Mouse (Mus musculus) lung, postnatal 4 days (tissue): ENCODE measurements at regions not wholly inside any gene's neighbourhood (a gene's known extent, or its start where the extent isn't known, plus 50 kb on each side); places are given as distances from the start of the nearest gene placed in this dataset.

Experiments
- DNase-seq, 2 experiments: peaks; one replicate each; pipeline ENCODE4 v3.0.0; 2021

DNA sequence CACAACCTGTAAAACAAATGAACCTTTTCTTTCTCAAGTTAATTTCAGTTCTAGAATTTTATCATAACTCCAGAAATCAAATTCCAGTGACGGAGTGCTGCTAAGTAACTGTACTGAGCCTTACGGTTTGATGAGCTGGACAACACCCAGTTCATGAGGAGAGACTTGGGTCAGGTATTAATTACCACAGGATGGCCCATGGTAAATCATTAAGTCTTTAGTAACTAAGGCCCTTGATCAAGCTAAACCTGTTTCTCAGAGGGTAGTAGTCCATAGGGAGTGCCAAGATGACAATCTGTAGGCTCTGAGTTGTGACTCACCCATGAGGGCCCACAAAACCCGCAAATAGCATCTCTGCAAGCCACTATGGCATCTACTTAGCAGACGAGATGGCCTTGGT, 101.1 kb upstream of the Arhgap5 start:
- no peak for DNase-seq

DNA sequence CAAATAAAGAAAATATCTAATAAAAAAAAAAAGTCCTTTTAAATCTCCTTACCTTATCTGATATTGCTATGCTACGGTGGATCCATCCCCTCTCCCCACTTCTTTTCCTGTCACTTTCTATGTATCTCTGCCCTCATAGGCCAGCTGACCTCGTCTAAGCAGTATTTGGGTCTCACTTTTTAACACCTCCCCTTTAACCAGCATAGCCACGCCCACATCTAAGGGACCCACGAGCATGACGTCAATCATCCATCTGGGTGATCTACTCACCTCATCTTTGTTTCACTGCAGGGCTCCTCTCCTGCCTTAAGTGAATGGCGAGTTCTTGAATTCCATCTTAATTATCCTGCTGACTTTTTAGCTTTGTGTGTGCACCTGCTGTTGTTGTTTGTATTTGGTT, 97.4 kb upstream of the Arhgap5 start:
- no peak for DNase-seq

DNA sequence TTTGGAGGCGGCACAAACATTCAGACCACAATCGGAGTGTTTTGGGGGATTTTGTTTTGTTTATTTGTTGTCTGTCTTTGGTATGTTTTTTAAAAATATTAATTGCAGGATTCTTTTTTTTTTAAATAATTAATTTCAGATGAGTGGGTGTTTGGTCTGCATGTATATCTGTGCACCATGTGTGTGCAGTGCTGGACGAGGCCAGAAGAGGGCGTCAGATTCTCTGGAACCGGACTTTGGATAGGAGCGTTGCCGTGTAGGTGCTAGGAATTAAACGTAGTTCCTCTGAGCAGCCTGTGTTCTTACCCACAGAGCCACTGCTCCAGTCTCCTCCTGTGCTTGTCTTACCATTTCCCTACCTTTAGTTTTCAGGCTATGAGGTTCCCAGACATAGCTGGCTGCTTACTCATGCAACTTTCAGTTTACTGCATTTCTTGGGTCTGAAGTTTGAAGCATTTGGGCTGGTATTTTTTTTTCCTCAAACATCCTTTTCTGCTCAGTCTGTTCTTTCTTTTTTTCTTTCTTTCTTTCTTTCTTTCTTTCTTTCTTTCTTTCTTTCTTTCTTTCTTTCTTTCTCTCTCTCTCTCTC, 95.4 kb upstream of the Arhgap5 start:
- DNase-seq, result no peak

DNA sequence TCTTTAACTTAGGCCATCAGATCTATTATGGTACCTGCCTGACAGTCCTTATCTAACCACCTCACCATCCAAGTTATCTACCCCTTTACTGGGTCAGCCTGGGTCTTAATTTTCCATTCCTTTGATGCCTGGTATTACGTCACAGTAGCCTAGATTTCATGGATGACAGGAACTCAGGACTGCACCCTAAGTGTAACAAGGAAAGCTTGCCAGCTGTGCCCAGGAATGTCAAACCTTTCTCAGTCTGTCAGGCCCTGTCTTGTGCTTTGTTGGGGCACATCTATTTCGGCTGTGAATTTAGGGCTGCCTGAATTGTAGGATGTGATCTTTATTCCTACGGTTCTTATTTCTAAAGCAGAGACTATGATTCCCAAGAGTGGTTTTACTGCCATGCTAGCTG, 94.6 kb upstream of the Arhgap5 start:
- DNase-seq, result no peak

DNA sequence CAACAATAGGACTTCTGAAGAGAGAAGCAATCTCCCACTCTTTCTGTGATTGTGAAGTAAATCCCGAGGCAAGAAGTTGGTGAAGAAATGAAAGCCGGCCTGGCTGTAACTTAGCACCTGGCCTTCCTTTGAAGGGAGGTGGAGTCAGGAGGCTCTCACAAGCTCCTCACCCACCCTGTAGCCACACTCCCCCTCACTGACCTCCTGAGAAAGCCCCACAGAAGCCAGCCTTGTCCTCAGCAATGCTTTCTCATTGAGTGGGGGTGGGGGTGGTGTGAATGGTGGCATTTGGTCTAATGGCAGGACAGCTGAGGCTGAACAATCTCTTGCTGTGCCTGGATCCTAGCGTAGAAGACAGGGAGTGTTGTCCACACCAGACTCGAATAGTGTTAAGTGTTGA, 91.6 kb upstream of the Arhgap5 start:
- DNase-seq, result no peak

DNA sequence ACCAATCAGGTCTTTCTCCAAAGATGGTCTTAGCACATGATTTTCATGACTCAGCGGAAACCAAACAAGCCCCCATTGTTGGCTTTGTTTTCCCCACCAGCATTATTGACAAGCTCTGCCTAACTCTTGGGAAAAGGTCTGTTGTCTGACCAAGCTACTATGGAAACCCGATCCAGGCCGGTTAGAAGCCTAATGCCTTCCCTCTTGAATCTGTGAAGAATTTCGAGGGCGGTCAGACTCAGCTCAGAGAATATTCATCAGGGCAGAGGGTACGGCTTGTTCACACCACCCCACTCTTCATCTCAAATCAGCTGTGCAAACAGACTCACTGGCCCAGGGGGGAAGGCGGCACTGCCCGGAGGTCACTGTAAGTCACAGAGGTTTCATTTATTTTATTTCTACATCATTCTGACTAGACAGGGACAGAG, 90.7 kb upstream of the Arhgap5 start:
- no peak for DNase-seq

DNA sequence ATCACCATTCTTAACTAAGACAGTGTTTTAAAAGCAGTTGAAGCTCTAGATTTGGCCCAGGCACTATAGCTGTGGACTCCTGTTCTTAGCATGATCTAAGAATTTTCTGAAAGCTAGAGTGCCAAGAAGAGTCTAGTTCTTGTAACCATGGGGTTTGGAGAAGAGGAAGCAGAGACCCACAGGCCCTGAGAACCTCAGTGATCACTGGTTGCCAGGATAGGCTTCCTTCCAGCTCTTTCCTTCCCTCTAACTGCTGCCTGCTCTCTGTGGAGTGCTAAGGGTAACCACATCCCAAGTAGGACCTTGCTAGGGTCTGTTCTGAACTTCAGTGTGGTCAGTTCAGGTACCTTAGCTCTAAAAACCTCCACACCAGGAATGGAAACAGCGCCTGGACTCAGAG, 81.0 kb upstream of the Arhgap5 start:
- DNase-seq, result no peak

DNA sequence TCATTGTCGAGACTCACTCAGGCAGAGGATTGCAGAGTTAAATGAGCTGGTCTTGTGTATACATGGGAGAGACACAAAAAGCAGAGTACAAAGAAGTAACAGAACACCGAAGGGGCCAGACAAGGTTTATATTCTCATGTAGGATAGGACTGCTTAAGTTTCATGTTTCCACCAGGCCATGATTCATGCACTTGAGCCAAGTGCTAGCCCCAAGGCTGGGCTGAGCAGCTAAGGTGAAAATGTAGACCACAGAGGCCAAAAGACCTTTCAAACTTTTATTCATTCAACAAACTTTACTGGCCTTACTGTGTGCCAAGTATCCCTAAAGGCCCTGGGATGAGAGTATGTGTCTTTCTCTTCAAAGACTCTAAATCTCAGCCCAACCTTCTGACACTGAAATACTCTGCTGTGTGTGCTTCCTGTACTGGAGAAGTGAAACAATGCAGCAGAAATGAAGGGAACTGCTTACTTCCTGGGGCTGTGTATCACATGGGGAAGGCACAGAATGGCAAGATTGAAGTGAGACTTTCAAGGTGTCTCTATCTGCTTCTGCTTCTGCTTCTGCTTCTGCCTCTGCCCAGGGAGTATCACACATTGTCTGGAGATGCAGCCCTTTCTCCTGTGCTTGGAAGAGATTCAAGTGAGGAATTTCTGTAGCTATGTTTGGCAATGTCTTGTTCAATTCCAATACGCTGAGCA, 79.3 kb upstream of the Arhgap5 start:
- DNase-seq, result no peak

DNA sequence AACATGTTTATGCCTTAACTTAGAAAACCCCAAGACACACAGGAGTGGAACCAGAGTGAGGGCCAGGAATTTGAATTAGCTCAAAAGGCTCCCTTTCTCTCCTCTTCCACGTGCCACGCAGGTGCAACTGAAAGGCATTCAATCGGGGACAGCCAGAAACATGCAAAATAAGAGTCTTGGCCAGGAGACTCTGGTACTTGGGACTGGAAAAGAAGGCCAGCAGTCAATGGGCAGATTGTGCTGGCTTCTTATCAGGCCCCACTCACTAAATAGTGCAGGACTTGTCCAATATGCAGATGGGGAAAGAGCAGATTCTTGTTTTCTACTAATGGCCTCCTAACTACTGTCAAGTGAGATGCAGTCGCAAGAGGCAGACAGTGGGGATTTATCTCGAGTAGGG, 73.8 kb upstream of the Arhgap5 start:
- DNase-seq, result no peak

DNA sequence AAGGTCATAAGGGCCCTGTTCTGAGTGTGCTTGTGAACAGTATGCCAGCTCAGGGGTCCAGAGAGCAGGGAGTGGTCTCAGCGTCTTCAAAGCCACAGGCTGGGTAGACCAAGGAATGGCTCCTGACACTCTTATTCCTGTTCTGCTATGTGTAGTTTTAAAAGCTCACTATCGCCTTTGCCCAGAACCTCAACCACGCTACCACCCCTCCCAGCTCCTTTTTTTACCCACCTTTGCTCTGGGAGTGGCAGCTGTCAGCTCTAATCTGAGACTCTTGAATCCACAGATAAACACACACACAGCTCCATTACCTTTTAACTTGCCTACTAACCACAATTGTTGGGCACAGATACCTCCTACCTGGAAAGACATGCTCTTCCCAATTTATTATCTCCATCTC, 71.8 kb upstream of the Arhgap5 start:
- DNase-seq, result no peak

DNA sequence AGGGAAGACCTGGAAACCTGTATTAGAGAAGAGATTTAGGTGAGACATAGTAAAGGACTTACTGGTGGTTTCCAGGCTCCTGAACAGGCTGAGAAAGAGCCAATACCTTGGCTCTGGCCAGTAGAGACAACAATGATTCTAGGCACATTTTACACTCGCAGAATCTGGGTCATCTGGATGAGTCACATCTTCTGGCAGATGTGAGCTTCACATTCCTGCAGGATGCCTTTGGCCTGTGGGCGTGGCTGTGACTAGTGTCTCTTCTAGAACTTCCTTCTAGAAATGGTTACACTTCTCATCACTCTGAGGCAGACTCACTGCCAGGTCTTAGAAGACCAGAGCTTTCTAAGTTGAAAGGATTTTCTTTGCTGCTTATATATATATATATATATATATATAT, 69.8 kb upstream of the Arhgap5 start:
- DNase-seq, result peak in 1 of 2 experiments; percentile 45

DNA sequence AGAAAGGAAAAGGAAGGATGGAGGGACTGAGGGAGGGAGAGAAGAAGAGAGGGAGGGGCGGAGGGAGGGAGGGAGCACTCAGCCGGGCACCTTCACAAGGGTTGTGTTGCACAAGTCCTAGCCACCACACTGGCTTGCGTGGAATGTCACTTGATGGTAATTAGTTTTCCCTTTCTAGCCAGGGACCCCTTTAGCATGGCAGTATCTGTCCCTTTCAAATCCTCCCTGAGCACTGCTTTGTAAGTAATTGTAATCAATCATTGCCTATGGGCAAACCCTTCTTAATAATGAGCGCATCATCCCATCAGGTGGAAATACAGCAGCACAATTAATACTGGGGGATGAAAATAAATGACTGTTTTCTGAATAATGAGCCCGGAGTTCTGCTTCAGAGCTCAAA, 68.5 kb upstream of the Arhgap5 start:
- DNase-seq, result no peak

DNA sequence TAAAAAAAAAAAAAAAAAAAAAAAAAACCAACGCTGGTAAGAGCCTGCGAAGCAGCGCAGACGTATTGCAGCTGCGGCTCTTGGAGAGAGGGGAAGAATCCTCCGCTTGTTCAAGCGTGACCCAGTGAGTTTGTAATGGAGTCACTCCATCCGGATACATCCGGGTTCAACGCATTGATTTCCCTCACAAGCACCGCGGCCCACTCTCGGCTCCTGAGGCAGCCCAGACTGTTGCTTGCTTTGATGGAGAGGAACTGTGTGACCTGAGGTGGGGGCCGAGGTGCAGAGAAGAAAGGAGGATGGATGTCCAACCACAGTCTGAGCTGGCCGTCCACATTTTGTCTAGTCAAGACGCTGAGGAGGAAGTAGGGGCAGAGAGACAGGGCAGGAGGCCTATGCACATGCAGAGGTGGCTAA, 68.0 kb upstream of the Arhgap5 start:
- DNase-seq, result no peak

DNA sequence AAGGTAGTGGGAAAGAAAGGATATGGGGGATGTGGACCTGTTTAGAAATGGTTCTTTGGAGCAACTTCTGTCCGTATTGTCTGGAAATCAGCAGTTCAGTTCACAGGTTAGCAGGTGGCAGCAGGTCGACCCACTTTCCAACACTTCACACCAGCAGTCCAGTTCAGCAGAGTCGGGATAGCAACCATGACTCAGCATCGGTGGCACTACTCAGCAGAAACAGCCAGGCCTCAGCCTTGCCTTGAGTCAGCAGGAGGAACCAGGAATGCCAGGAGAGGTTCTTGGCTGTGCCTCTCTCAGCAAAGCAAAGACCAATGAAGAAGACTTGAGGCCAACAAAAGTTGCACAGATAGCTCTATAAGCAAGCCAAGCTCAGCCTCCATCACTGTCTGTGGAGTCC, 66.8 kb upstream of the Arhgap5 start:
- no peak for DNase-seq

DNA sequence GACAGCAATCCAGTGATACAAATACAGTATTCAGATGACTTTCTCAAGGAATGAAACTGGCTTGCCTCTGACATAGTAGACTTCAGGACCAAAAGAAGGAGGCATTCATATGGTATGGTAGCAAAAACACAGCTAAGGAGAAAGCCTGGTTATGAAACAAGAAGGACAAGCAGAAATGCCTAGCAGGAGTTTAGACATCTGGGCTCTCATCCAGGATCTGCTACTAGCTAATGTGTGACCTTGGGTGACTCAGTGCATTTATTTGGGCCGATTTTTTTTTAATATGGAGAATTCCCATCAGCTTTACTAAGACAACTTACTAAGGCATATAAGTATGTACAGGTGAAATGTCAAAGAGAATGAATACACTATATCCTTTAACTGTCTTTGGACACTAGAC, 64.5 kb upstream of the Arhgap5 start:
- DNase-seq, result no peak

DNA sequence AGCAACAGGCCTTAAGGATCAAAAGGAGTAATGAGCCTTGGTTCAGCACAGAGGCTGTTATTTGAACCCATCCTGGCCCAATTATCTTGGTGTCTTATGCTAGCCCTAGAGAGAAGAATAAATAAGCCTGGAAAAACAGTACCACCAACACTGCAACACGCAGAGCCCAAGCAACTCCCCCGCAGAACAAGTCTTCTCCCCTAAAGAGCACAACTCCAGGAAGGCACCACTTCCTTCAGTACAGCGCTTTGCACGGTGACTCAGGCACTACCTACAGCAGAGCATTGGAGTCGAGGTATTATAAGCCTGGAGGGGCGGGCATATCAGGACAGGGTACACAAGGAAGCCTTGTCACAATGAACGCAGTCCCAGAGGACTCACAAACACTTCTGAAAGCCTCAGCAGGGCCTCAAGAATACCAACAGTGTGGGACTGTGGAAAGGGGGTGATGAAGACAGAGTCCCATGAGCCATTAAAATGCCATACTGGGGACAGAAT, 62.9 kb upstream of the Arhgap5 start:
- DNase-seq, result no peak

DNA sequence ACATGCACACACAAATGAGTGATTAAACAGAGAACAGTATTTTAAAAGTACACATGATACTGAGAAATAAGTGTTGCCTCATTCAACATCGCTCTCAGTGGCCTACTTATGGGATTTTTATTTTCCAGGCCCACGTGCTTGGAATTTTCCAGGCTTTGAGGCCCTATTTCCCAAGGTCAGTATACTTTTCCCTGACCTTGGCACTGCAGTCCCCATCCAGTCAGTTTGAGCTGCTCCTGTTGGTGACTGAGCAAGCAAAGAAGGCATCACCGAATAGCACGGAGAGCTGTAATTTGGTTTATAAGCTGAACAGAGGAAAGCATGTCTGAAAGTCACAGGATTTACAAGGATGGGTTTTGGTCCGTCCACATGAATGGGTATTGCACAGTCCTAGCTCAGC, 61.4 kb upstream of the Arhgap5 start:
- no peak for DNase-seq

DNA sequence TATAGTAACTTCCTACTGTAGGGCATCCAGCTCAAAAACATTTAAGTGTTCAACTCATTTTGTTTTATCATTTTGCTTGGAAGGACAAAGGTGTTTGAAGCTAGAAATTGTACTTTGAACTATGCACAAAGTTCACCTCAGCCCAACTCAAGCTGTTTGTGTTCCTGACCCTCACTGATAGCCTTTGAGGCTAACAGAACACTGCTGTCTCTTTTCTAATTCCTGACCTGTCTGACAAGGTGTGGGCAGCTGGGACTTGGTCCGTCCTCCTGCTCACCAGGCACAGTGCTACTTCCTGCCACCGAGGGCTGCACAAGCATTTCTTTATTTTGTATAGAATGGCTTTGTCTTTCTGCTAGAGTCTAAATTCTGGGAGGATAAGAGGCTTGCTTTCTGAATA, 58.0 kb upstream of the Arhgap5 start:
- DNase-seq, result no peak

DNA sequence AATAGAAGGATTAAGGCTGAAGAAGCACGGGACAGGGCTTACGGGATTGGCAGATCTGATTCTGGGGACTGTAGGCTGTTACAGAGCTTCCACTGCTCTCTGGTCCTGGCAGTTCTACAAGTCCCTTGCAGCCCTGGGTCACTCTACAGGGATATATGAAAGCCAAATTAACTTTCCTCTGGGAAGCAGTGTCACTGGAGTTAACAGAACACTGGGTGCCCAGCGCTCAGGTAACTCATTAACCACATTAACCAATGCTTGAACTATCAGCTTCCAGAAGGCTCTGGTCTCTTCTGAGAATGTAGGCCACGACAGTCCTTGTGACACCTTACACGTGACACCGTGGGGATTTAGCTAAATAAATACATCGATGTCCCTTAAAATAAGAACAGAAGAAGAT, 57.3 kb upstream of the Arhgap5 start:
- DNase-seq, result no peak

DNA sequence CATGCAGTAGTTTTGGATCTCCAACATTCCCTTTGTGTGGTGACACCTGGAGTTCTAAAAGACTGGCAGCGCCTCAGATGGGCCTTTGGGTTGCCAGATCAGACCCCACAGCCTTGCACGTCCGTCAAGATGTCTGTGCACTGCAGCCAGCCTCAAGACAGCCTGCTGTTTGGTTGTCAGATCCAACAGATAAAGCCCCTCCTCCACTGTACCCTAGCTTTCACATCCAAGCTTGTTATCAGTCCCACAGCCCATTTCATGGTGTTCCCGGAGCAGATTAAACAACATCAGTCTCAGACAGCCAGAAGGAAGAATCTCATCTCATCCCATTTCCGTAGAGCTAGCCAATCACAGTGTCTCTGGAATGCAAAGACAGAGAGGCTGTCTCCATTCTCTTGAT, 56.3 kb upstream of the Arhgap5 start:
- no peak for DNase-seq

DNA sequence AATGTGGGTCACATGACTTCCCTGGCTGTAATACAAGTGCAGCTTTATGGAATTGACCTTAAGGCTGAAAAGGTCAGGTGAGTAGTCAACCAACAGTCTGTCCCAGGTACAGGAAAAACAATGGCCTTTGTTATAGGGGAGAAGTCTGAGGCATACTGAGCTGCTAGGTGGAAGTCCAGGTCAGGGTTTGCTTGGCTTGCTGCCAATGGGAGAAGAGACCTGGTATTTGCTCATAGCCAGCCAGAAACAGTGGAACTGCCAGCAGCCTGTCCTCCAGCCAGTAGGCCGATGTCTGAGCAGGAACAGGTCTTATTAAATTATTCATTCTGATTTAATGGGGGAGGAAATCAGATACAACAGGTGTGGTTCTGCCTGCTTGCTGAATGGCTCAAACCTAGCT, 55.6 kb upstream of the Arhgap5 start:
- DNase-seq, result peak in 1 of 2 experiments; percentile 8

DNA sequence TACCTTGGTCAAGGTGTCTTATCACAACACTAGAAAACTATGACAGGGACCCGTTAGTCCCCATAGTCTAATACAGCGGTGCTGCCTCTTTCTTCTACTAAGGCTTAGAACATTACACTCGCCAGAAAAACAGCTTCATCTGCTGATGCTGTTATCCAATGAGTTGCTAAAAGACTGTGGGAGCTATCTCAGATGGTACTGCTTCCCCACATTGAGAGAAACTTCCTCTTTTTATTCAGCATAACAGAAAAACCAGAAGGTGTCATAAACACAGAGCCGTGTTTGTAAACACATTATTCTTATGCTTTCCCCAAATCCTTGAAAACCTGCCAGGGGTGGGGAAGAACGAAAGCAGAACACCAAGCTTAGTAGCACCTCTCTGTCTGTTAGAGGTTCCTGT, 49.9 kb upstream of the Arhgap5 start:
- DNase-seq, result no peak
